Mouse (Mus musculus) gastrocnemius, adult 18-20 months (tissue): ENCODE measurements around the gene Plcd3. TPM values are rescaled to one million over a fixed set of nuclear protein-coding genes. Genes with fewer than 3 reads are reported as not detected.

ENCODE experiments used
- DNase-seq: peaks from one replicate; pipeline ENCODE4 v3.0.0; 2021; ENCODE audit warnings: low spot score
- total RNA-seq, 2 experiments: library from RNA; stranded (reverse); gene quantifications; 2 replicates each; pipeline ENCODE4 v1.2.3; 2021

Gene Plcd3
- total RNA-seq, 2 experiments from 2014 or later = 6.9 to 9.4 TPM

DNA sequence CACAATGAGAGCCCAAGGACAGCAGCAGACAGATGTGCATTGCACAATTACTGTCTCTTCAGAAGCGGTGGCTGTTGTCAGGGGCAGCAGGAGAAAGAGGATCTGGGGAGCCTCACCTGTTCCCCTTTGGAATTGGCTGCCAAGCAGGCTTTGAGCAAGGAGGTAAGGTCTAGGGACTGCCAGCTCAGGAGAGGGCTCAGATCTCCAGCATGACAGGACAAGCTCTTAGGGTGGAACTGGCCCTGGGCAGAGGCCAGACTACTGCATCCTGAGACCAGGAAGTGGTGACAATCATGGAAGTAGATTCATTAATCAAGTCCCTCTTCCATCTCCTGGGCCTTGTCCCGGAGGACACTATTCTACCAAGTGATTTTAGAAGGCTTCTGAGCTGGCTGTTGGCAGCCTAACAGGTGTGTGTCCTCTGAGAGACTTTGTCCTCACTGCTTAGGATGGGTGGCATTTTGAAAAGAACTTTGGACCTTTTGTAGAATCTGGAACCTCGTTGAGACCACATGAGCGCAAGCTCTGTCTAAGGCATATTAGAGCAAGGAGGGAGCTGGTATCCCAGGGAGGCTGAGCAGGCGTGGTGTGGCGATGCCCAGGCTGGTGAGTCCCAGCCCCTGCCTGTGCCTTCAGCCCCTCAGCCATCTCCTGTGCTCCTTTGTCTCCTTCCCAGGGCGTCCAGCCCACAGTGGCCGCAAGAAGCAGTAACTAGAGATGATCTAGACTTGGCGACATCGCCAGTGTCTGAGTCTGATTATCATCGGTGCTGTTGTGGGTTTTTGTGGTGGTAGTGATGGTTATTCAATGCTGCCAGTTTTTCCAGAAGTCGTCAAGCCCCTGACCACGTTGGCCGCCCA, 35.0 kb downstream of the Plcd3 start:
- DNase-seq = no peak

DNA sequence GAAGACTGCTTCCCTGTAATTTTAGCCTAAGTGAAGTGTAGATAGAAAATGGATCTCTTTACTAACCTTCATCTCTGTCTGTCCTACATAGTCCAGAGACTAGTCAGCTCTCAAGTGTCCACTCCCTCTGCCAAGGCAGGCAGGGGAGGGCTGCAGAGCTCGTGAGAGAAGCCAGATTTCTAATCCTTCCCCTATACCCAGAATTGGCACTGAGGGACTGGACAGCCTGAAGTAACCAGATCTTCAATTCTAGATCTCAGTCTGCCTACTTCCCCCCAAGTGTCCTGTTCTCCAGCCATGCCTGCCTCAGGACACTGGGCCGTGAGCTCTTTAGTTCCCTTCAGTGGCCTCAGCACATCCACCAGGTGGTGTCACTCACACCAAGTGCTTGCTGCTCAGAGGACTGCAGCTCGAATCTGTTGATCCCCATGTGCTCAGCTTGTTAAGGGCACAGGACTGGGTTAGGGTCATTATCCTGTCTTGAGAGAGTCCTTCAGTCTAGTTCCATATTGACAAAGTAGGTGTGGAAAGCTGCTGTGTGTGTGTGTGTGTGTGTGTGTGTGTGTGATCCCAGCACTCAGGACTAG, 42.9 kb downstream of the Plcd3 start:
- peak; percentile 84 for DNase-seq

- no peak for DNase-seq
These were observed 44.8 kb downstream of the Plcd3 start for GRCm38 (mm10) chr11:103056636-103057035.

DNA sequence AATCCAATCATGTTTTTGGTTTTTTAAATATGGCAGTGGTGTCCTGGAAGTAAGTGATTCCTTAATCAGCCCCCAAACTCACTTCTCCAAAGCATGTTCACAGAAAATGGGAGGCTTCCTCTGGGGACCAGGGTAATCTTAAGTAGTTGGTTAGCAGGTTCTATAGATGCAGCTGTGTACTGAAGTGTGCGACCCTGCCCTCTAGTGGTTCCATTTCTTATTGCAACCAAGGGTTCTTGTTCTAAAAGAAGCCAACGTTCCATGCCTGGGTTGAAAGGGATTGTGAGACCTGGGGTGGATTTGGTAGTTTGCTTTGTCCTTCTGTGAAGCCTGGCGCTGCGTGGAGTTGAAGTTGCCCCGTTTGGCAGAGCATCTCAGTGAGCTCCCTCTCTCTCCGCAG, 46.7 kb downstream of the Plcd3 start:
- DNase-seq = peak; percentile 88

DNA sequence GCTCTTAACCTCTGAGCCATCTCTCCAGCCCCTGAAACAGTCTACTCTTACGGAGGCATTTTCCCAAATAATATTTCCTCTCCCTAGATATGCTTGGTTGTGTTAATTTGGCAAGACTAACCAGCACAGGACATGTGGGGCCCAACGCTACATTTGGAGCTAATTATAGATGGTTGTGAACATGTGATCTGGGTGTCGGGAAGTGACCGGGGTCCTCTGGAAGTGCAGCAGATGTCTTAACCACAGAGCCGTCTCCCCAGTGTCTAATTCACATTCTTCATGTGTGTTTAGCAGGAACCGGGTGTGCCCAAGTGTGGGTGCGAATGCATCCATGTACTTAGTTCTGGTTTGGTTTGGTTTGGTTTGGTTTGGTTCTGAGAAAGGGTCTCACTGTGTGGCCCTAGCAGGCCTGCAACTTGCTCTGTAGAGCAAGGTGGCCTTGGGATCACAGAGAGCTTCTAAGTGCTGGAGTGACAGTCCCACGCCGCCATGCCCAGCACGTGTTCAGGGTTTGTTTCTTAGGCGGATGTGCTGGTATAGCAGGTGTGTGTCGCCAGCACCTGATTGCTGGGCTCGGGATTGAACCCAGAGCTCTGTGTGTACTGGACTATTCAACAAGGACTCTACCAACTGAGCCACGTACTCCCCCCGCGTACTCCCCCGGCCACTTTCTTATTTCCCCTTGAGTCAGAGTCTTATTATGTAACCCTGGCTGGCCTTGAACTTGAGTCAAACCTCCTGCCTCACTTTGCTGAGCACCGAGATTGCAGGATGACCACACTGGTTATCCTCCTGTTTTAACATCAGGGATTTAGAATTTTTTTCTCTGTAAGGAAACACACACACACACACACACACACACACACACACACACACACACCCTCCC, 48.0 kb downstream of the Plcd3 start:
- DNase-seq = no peak

- DNase-seq = no peak
These were observed 49.4 kb downstream of the Plcd3 start for GRCm38 (mm10) chr11:103052078-103052477.

DNA sequence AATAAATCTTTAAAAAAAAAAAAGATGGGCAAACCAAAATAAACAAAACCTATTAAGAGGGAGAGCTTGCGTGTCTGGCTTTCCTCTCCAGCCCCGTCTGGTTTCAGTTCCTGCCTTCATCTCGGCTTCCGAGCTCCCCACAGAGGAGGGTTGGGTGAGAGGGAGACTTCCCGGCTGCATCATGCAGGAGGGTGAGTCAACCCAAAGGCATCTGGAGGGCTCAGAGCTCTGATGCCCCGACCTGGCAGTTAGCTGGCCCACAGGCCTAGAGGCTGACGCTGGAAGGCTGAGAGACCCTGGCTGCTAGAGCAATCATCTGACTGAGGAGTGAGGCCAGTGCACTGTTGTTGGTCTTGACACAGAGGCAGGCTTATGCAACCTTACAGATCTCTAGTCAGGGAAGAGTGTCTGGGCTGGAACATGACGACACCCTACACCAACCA, 50.2 kb downstream of the Plcd3 start:
- peak; percentile 89 for DNase-seq

GRCm38 (mm10) chr11:103050153-103050552, 51.3 kb downstream of the Plcd3 start:
- peak; percentile 78 for DNase-seq

- DNase-seq = no peak
These were observed 51.8 kb downstream of the Plcd3 start for GRCm38 (mm10) chr11:103049611-103050010.

DNA sequence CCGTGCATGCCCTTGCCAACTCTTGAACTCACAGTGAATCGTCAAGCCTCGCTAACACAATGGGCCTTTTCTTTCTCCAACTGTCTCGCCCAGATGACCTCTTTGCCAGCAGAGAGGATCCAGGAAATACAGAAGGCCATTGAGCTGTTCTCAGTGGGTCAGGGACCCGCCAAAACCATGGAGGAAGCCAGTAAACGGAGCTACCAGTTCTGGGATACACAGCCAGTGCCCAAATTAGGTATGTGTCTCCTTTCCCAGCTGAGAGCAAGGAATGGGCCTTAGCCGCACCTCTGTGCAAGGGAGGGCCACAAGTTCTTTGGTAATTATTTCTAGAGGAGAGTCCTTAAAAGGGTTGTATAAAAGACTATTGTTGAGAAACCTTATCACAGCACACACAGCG, 55.2 kb downstream of the Plcd3 start:
- DNase-seq = no peak

DNA sequence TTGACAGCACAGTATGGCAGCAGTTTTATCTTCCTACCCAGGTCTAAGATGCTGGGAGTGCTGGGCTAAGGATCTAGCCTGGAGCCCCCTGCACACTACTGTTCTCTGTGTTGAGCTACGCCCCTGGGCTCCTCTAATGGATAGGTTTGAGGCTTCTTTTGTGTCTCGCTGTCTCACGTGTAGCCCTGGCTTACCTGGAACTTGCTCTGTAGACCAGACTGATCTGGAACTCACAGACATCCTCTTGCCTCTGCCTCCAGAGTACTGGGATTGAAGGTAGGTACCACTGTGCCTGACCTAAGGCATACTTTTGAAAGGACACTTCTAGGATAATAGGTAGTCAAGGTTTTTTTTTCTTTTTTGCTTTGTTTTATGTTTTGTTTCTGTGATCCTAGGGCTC, 57.5 kb downstream of the Plcd3 start:
- no peak for DNase-seq

GRCm38 (mm10) chr11:103042828-103043227, 58.6 kb downstream of the Plcd3 start:
- DNase-seq = no peak

- DNase-seq = no peak
These were observed 63.4 kb downstream of the Plcd3 start for GRCm38 (mm10) chr11:103038037-103038436.

DNA sequence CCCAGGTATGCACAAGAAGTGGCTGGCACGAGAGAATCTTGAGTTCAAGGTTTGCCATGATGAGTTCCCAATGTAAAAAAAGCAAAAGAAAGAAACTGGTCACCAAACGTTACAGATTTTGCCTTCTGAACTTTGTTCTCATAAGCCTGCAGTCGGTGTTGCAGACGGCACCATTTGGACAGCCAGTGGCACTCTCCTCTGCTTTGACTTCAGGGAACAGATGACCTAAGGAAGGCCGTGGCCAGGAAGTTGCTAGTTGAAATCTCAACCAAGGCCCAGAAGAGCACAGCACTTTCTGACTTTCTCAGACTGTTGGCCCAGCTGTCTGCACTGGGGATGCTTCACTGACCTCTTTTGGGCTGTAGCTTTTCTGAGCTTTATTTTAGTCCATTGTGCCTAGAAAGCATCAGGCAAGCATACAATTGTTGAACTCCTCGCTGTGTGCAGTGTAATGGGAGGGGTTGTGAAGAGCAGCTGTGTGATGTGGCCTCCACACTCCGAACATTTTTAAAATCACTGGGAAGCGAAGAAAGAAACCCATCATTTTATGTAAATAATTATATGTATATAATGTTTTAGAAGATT, 64.5 kb downstream of the Plcd3 start:
- no peak for DNase-seq

DNA sequence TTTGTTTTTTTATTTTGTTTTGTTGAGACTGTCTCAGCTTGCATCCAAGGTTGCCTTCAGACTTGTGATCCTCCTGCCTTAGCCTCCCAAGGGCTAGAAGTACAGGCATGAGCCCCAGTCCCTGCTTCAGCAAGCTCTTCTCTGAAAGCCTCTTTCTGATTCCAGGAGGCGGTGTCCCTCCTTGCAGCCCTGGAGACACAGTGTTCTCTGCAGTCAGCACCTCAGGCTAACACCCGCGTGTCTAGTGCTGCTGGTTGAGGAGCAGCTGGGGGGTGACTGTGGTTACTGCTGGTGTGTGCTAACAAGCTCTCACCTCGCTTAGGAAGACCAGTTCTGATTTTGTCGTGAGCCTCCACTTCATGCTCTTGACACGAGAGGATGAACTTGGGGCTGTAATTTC, 66.5 kb downstream of the Plcd3 start:
- DNase-seq = no peak

GRCm38 (mm10) chr11:103033030-103033429, 68.4 kb downstream of the Plcd3 start:
- no peak for DNase-seq

- DNase-seq = peak; percentile 96
These were observed 73.1 kb downstream of the Plcd3 start, which contains the start of the genes Nmt1 and Dcakd for GRCm38 (mm10) chr11:103028176-103028891. Nmt1 (plus strand) TSS chr11:103028190. Dcakd (minus strand) TSS chr11:103028333.

DNA sequence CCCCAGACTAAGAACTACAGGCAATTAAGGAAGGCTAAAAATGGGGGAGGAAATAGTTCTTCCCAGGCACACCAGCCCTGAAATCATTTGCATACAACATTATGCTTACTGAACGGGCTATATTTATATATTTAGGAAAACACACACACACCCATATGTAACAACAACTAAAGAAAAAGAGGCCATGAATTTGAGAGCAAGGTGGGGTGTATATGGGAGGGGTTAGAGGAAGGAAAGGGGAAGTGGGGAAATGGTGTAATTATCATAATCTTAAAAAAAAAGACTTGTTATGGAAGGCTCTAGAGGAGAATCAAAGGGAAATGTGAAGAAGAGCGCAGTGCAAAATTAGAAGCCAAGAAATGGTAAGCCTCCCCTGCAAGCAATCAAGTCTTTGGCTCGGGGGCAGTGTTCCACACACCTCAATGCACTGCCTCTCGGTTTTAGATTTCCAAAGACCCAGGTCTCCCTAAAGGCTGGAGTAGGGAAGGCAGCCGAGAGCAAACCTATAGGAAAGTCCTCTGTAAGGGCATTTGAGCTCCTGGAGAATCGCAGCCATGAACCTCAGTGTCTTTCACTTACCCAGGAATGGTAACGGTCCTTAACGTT, 73.8 kb downstream of the Plcd3 start:
- no peak for DNase-seq

GRCm38 (mm10) chr11:103026901-103027300, 74.6 kb downstream of the Plcd3 start:
- DNase-seq = no peak

DNA sequence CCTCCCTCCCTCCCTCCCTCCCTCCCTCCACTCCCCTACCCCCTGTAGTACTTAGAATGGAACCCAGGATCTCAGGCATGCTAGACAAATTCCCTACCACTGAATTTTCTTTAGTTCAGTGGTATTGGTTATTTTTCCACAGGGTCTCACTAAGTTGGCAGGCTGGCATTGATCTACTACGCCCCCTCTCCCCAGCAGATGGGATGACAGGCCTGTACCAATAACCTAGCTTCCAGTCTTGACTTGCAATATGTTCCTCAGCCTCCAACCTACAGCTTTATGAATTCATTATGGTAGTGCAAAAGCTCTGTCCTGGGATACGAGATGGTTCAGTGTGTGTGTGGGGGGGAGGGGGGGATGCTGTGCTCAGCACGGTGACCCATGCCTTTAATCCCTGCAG, 77.5 kb downstream of the Plcd3 start:
- DNase-seq = no peak
